Mouse (Mus musculus) CD4-positive, CD25-positive, alpha-beta regulatory T cell, adult 4 months (primary cell): ENCODE data around the gene Ap2a2. TPM values are rescaled to one million over a fixed set of nuclear protein-coding genes. Genes with fewer than 3 reads are reported as not detected.

Experiments used
- ATAC-seq: one replicate; pipeline ENCODE4 v1.8.0; 2017
- polyA plus RNA-seq, 2 experiments: library from polyadenylated mRNA; unstranded; fragments of 100-300 nt; shearing (Covaris generic); gene quantifications; one replicate each; pipeline ENCODE4 v1.2.1; 2017

Ap2a2 gene
- polyA plus RNA-seq, result 10 to 100 TPM; 16.6 to 17.1 TPM

GRCm38 (mm10) chr7:141561682-141562391, at the start of gene Ap2a2:
Ap2a2 (plus strand) TSS chr7:141562173.
- peak; percentile 87 for ATAC-seq

DNA sequence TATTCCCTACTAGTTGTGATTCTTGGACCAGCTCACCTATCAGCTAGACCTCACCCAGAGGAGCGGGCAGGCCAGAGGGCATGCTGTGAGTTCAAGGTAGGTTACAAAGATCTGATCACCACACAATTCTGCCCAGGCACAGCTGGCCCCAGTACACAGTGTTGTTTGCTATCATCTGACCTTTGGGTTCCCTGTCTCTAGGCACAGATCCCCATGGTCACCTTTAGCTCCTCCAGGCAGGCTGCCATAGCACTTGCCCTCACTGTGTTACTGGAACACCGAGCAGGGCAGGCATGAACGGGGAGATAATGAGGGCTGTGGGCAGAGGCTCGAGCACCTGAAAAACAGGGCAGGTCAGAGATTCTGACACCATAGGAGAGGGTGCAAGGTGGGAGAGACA, 44.3 kb upstream of the Ap2a2 start:
- ATAC-seq, result no peak

DNA sequence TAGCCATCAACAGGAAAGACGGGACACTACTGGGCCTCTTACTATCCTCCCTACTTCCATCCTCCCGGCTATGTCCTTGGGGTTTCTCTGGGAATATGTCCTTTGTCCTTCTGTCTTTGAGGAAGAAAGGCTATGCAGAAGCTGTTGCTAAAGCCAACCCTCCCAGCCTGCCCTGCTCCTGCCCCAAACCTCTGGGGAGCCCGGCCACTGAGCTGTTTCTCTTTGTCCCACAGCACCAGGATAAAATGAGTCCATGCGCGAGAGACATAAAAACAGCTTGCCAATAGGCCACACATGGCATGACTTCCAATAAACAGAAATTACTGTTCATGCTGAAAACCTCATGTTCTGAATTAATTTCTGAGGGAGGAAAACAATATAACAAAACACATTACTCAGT, 43.7 kb upstream of the Ap2a2 start:
- no peak for ATAC-seq

DNA sequence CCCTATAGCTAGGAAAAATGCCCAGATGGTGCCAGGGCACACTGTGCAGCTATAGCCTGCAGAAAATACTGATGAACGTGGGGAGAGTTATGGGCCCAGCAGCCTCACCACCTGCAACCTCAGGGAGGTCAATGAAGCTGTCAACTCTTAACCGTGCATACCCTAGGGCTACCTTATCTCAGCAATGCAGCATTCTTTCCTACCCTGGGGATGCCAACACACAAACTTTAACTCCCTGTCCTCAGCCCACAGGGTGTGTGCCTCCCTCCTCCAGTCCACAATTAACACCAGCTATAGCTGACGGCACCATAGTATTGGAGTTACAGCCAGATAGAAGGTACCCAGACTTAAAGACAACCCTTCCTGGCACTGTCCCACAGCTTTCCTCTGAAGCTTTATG, 43.0 kb upstream of the Ap2a2 start:
- ATAC-seq, result no peak

GRCm38 (mm10) chr7:141519795-141520194, 42.2 kb upstream of the Ap2a2 start:
- ATAC-seq, result no peak

- ATAC-seq, result no peak
These were observed 39.0 kb upstream of the Ap2a2 start for GRCm38 (mm10) chr7:141523007-141523406.

- ATAC-seq, result no peak
These were observed 37.7 kb upstream of the Ap2a2 start for GRCm38 (mm10) chr7:141524271-141524670.

GRCm38 (mm10) chr7:141524760-141525579, 37.0 kb upstream of the Ap2a2 start:
- peak; percentile 80 for ATAC-seq

- ATAC-seq, result no peak
These were observed 36.4 kb upstream of the Ap2a2 start for GRCm38 (mm10) chr7:141525580-141525925.

DNA sequence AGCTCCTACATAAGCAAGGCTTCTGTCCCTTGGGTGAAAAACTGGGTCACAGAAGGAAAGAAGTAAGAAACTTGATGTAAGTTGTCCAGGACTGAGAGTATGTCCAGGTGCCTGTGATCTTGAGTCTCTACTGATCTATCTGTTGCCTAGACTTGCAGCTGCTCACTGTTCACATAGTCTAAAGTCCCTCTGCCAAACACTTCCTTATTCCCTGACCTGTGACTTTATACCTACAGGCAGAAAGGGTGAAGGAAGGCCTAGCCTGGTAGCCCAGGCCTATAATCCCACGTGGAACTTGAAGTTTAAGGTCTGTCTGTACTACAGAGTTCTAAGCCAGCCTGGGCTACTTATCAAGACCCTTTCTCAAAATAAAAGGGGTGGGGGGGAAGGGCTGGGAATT, 26.4 kb upstream of the Ap2a2 start:
- no peak for ATAC-seq

DNA sequence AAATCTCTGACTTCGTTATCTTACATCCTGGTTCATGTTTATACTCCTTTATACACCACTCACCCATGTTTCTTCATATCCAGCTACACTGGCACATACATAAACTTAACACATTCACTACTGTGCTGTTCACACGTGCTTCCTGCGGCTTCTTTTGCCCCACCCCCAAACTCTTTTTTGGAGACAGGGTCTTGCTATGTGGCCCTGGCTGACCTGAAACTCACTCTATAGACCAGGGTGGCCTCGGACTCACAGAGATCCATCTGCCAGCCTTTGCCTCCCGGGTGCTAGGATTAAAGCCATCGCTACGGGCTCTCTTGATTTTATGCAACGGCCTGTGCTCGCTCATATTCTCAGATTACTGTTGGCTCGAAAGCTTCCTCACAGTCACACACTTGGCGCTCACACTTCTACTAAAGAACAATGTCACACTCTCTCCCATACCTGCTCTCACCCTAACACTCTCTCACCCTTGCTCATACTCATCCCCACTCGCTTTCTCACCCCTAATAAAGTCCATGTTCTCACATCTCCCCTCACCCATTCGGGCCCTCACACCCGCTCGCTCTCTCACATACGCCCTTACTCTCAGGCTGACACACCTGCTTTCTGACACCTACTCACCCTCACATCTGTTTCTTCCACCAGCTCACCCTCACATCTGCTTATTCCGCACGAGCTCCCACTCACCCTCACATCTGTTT, 23.0 kb upstream of the Ap2a2 start:
- no peak for ATAC-seq

DNA sequence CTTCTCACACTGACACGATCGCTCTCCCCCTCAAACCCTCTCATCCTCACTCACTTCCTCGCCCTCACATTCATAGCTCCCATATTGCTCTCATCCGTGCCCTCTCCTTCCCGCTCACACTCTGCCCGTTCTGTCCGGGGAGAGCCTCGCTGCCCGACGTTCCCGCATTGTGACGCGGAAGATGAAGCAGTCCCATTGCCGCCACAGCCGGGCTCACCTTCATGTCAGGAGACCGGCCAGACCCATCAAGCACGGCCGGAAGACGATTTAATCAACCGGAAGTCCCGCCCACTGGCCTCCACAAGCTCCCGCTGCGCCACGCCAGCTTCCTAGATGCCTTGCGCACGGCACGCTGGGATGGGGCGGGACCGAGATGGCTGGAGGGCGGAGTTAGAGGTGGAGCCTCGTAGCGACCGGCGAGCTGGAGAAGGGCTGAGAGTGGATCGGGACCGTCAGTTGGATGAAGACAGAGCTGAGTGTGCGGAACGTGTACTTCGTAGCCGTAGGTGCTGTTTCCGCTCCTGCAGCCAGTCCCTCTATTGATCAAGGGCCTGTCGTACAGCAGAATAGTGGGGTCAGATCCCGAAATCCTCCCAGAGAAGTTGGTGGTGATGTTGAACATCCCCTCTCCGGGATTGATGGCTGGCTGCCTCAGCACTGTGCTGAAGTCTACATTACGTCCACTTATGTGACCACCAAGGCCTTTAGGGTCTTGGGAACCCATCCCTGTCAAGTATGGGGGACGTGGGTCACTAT, 22.2 kb upstream of the Ap2a2 start, which contains the start of gene Chid1:
Chid1 (minus strand) TSS at position 302 of the 756 bp plus-strand sequence.
- peak; percentile 99 for ATAC-seq

- ATAC-seq, result no peak
These were observed 21.5 kb upstream of the Ap2a2 start for GRCm38 (mm10) chr7:141540312-141541081.

DNA sequence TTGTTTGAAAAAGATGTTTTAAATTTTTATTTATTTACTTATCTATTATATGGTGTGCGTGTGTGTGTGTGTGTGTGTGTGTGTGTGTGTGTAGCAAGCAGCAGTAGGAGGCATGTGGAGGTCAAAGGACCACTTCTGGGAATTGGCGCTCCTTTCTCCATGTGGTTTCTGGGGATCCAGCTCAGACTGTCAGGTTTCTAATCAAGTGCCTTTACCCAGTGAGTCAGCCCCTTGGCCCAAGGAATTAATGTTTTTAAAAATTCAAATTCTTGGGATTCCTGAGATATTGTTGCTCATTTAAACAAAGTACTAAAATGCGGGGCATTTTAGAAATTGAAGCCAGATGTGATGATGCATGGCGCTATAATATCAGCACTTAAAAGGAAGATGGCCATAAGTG, 20.3 kb upstream of the Ap2a2 start:
- no peak for ATAC-seq

DNA sequence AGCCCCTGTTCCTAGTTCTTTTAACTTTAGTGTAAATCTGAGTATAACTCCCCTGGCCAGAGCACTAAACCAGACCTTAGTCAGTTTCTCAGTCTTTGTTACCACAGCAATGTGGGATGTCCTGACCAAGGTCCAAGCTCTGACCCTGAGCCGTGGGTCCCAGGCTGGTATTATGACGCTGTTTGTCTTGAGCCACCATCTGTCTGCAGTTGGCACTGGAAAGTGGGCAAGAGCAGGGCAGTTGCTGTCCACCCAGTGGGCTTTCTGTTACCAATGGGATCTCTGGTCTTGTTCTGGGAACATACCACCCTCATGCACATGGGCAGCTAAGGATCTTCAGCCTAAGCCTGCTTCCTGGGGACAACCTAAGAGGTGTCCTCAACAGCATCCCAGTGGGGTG, 19.4 kb upstream of the Ap2a2 start:
- ATAC-seq, result no peak

DNA sequence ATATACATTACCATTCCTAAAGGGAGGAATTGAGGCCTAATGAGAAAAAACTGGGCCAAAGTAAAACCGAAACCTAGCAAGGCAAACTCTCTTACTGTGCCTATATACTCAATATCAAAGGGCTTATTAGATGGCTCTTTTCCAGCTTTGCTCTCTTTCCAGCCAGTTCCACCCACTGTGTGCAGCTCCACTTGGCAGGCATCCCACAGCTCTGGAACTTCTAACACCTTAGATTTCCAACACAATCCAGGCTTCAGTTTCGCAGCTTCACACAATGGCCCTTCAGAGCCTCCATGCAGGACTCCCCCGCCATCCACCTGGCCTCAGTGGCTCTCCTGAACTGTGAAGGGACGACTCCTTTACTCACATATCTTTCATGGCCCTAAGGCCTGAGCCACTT, 17.3 kb upstream of the Ap2a2 start:
- no peak for ATAC-seq

DNA sequence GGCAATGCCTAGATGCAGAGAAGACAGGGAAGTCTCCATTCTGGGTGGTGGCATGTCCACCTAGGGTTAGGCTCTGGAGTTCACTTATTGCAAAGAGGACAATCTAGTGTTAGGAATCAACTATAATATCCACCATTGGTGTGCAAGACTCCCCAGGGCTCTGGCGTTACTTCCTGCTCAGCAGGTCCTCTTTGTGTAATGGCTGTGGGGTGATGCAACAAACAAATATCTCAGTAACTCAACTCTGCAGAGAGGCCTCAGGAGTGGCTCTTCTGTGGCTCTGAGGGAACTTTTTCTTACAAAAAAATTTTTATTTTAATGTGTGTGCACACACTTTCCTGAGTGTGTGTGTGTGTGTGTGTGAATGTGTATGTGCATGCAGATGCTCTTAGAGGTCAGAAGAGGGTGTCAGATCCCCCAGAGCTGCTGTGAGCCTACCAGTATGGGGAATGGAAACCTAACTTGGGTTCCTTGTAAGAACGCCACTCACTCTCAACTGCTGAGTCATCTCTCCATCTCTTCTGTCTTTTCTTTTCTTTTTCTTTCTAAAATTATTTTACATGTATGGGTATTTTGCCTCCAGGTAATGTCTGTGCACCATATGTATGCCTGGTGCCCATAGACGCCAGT, 12.4 kb upstream of the Ap2a2 start:
- no peak for ATAC-seq

- no peak for ATAC-seq
These were observed 11.5 kb upstream of the Ap2a2 start for GRCm38 (mm10) chr7:141550464-141550863.

- no peak for ATAC-seq
These were observed 3.6 kb upstream of the Ap2a2 start for GRCm38 (mm10) chr7:141558329-141558776.

- ATAC-seq, result no peak
These were observed 3.0 kb upstream of the Ap2a2 start for GRCm38 (mm10) chr7:141558946-141559345.

DNA sequence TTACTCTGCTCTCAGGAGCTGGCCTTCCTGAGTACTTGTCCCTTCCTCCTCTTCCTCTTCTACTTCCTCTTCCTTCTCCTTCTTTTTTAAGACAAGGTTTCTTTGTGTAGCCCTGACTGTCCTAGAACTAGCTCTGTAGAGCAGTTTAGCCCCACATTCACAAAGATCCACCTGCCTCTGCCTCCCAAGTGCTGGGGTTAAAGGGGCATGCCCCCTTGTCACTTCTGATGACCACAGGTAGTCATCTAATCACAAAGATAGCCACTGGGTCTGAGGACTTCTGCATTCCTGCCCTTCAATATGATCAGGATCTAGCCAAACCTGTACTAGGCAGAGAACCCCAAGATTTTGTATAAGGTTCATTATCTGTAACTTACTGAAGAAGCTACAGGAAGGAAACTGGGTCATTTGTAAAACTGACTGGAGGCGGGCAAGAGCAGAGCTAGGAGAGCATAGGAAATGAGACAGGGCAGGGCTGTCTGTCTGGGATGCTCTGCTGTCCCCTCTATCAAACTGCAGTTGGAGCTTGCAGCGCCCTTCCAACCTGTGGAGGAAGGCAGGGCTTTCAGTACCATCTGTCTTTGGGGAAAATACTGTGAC, 2.1 kb upstream of the Ap2a2 start:
- ATAC-seq, result no peak
